Mouse (Mus musculus): Measurements from ENCODE around the gene Smoc1.

GRCm38 (mm10) chr12:81235456-81236330 lies 209.1 kb downstream of the Smoc1 start:
- TF ChIP-seq POLR2A (IDR thresholded peaks at IDR 0.05; ENCODE audit: low read depth, low read length) (no peak), CTCF (IDR thresholded peaks at IDR 0.05; ENCODE audit: extremely low read depth, insufficient read length, insufficient replicate concordance, low read depth, low read length) (no peak)
